Mouse (Mus musculus) limb, embryonic 10.5 days (tissue): ENCODE measurements around the gene Ptcra. TPM values are rescaled to one million over a fixed set of nuclear protein-coding genes. Genes with fewer than 3 reads are reported as not detected.

Source experiments
- DNase-seq: peaks from one replicate; pipeline ENCODE4 v3.0.0-alpha.2; 2017; ENCODE audit warnings: low spot score
- H3K27ac ChIP-seq: fragments of 300-500 bp; sonication (generic); 2 replicates; pipeline ENCODE4 v1.5.1; 2016; ENCODE audit warnings: mild to moderate bottlenecking
- H3K27me3 ChIP-seq: fragments of 300-500 bp; sonication (generic); 2 replicates; pipeline ENCODE4 v1.6.1; 2016; ENCODE audit warnings: low read depth, mild to moderate bottlenecking; ENCODE audit not compliant: poor library complexity, severe bottlenecking
- H3K36me3 ChIP-seq: fragments of 300-500 bp; sonication (generic); 2 replicates; pipeline ENCODE4 v1.6.1; 2016; ENCODE audit warnings: mild to moderate bottlenecking, moderate library complexity
- H3K4me1 ChIP-seq: fragments of 300-500 bp; sonication (generic); 2 replicates; pipeline ENCODE4 v1.6.1; 2016
- H3K4me3 ChIP-seq: fragments of 300-500 bp; sonication (generic); 2 replicates; pipeline ENCODE4 v1.5.1; 2016; ENCODE audit warnings: mild to moderate bottlenecking, moderate library complexity
- H3K9me3 ChIP-seq: fragments of 300-500 bp; sonication (generic); replicated peaks from 2 replicates; pipeline ENCODE4 v1.6.1; 2016; ENCODE audit warnings: mild to moderate bottlenecking
- WGBS: fragments of 180-500 bp; shearing (Covaris S2); methylation state at CpG from one replicate; pipeline ENCODE4 v1.1.7; 2016; 5-methylcytosine and 5-hydroxymethylcytosine counted together
- polyA plus RNA-seq: library from polyadenylated mRNA; unstranded; fragments of >200 nt; fragmentation: Nextera tagmentation; extraction: Ambion mirVana; gene quantifications from 2 replicates; pipeline ENCODE4 v1.2.1, GENCODE M21; 2016

Gene Ptcra
- polyA plus RNA-seq, 1 experiment from 2014 or later, result 0.73 TPM

GRCm38 (mm10) chr17:46711612-46712271 is 51.8 kb downstream of the Ptcra start:
- no peaks in the 10 kb centered on the region for H3K9me3 ChIP-seq
- H3K4me1 ChIP-seq, result peaks cover 26% of the 10 kb centered on the region
- peak overlapping the region; percentile 88 for H3K27ac ChIP-seq
- no peaks in the 10 kb centered on the region for H3K27me3 ChIP-seq
- H3K36me3 ChIP-seq, result peaks cover 40% of the 10 kb centered on the region
- under 1% methylated on average over 76 of the region's 76 CpGs for WGBS
- DNase-seq, result peak; percentile 43
- H3K4me3 ChIP-seq, result peak overlapping the region; percentile 94

- peak; percentile 97 for DNase-seq
- peak within 1 kb of the TSS; percentile 88 for H3K27ac ChIP-seq
- WGBS, result 8% methylated on average over 36 of the region's 36 CpGs
- H3K9me3 ChIP-seq, result no peaks in the 10 kb centered on the region
- no peaks in the 10 kb centered on the region for H3K27me3 ChIP-seq
- H3K36me3 ChIP-seq, result peaks cover 33% of the 10 kb centered on the region
- peaks cover 26% of the 10 kb centered on the region for H3K4me1 ChIP-seq
- peak within 1 kb of the TSS; percentile 94 for H3K4me3 ChIP-seq
These were observed 52.4 kb downstream of the Ptcra start, which contains the start of gene Pex6 for GRCm38 (mm10) chr17:46710959-46711597. Pex6 (plus strand) TSS chr17:46711463.

- 94% methylated on average over 14 of the region's 14 CpGs for WGBS
- no peaks in the 10 kb centered on the region for H3K27me3 ChIP-seq
- H3K4me3 ChIP-seq, result no peak overlapping the region
- no peak overlapping the region for H3K27ac ChIP-seq
- H3K36me3 ChIP-seq, result peaks cover 8% of the 10 kb centered on the region
- no peak for DNase-seq
- peaks cover 43% of the 10 kb centered on the region for H3K4me1 ChIP-seq
- H3K9me3 ChIP-seq, result no peaks in the 10 kb centered on the region
These were observed 57.0 kb downstream of the Ptcra start for GRCm38 (mm10) chr17:46706375-46707089.

Other genes starting within 250 kb of the Ptcra start
- gene Cul9, start 217.3 kb downstream of the Ptcra start, polyA plus RNA-seq, result 2.4 and 5.6 TPM in 2 replicates
- gene Srf, start 207.5 kb downstream of the Ptcra start, polyA plus RNA-seq, result 8.3 and 9.0 TPM in 2 replicates
- gene Ptk7, start 134.2 kb downstream of the Ptcra start, polyA plus RNA-seq, result 102 and 142 TPM in 2 replicates
- gene Klc4, start 117.7 kb downstream of the Ptcra start, polyA plus RNA-seq, result 23.6 and 28.8 TPM in 2 replicates
- 140 and 144 TPM in 2 replicates for gene Mrpl2, start 117.5 kb downstream of the Ptcra start, polyA plus RNA-seq
- gene Cul7, start 113.4 kb downstream of the Ptcra start, polyA plus RNA-seq, result 40.3 and 48.0 TPM in 2 replicates
- 70.8 and 72.5 TPM in 2 replicates for gene Rrp36, start 89.4 kb downstream of the Ptcra start, polyA plus RNA-seq
- gene Mea1, start 84.9 kb downstream of the Ptcra start, polyA plus RNA-seq, result 143 and 145 TPM in 2 replicates
- gene Klhdc3, start 82.8 kb downstream of the Ptcra start, polyA plus RNA-seq, result 143 and 150 TPM in 2 replicates
- 152 and 160 TPM in 2 replicates for gene Ppp2r5d, start 58.6 kb downstream of the Ptcra start, polyA plus RNA-seq
- 24.6 and 26.9 TPM in 2 replicates for gene Pex6, start 52.2 kb downstream of the Ptcra start, polyA plus RNA-seq
- gene Gnmt, start 34.5 kb downstream of the Ptcra start, polyA plus RNA-seq, result 0.48 and 0.83 TPM in 2 replicates
- 63.6 and 67.5 TPM in 2 replicates for gene Cnpy3, start 11.5 kb downstream of the Ptcra start, polyA plus RNA-seq
- gene 2310039H08Rik, start 8.9 kb upstream of the Ptcra start, polyA plus RNA-seq, result 34.2 and 35.4 TPM in 2 replicates
- gene Rpl7l1, start 19.0 kb upstream of the Ptcra start, polyA plus RNA-seq, result 224 and 254 TPM in 2 replicates
- 3.6 and 4.3 TPM in 2 replicates for gene Bicral, start 94.8 kb upstream of the Ptcra start, polyA plus RNA-seq
- gene Tbcc, start 127.0 kb upstream of the Ptcra start, polyA plus RNA-seq, result 62.1 and 66.3 TPM in 2 replicates
- gene Prph2, start 146.7 kb upstream of the Ptcra start, polyA plus RNA-seq, result not detected in 2 replicates
- 18.5 and 18.8 TPM in 2 replicates for gene Ubr2, start 246.8 kb upstream of the Ptcra start, polyA plus RNA-seq